12 mouse cellular contexts compared by ENCODE assay signal in the genomic region with DNA sequence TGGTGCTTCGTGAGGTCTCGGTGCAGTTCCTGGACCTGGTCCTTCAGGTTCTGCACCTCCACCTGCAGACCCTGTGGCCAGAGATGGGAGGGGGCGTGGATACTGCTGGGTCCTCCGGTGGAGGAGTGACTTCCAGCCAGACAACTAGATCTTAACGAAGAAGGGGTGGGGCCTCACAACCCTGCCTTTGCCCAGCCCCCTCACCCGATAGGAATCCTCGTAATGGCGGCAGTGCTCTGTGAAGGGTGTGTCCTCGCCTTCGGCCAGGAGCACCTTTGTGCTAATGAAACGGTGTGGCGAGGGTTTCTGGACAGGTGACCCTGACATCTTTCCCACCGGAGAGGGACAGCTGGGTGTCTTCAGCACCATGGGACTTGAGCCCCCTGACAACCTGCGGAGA. TPM values are rescaled to one million over a fixed set of nuclear protein-coding genes. Genes with fewer than 3 reads are reported as not detected.
DNase-seq lines count a peak whose midpoint lies in the region; ATAC-seq and TF ChIP-seq lines count a peak whose summit lies in the region.
"Had no signal": no experiment of that assay in that cellular context is flagged by ENCODE, and none has a peak within 500 bp of the region (broad histone marks: within the 10 kb centered on the region; RNA-seq: fewer than 3 reads in every experiment).

No protein-coding gene starts in this region.

- H3K36me3 ChIP-seq in liver, embryonic 12.5 days: peaks cover 7% of the 10 kb centered on the region
- H3K36me3 ChIP-seq in embryonic facial prominence, embryonic 15.5 days: peaks cover 3% of the 10 kb centered on the region; the same call in 1 of the 2 replicates
- peaks cover 6% of the 10 kb centered on the region; the same call in 1 of the 2 replicates for H3K36me3 ChIP-seq in intestine, postnatal 0 days (ENCODE audit: control insufficient read depth, insufficient read depth)
- no peaks in the 10 kb centered on the region for H3K36me3 ChIP-seq in stomach, embryonic 14.5 days (ENCODE audit: control insufficient read depth, insufficient read depth, low read length)

- H3K4me3 ChIP-seq in liver, embryonic 12.5 days: peak overlapping the region; percentile 37
- H3K4me3 ChIP-seq in embryonic facial prominence, embryonic 15.5 days (replicated peaks): no peak overlapping the region; the same call in none of the 2 replicates
- H3K4me3 ChIP-seq in intestine, postnatal 0 days (ENCODE audit: low read depth, low read length): peak overlapping the region; percentile 34
- no peak overlapping the region for H3K4me3 ChIP-seq in stomach, embryonic 14.5 days (ENCODE audit: low read depth, low read length)

- H3K27me3 ChIP-seq in liver, embryonic 12.5 days (replicated peaks): peaks cover 85% of the 10 kb centered on the region
- peaks cover 75% of the 10 kb centered on the region for H3K27me3 ChIP-seq in embryonic facial prominence, embryonic 15.5 days
- H3K27me3 ChIP-seq in intestine, postnatal 0 days (replicated peaks; ENCODE audit: control insufficient read depth, insufficient read depth, low read length): peaks cover 56% of the 10 kb centered on the region
- peaks cover 34% of the 10 kb centered on the region for H3K27me3 ChIP-seq in stomach, embryonic 14.5 days (ENCODE audit: control insufficient read depth, insufficient read depth, low read length)

- 4% methylated on average over 14 of the region's 14 CpGs for WGBS in liver, embryonic 12.5 days (ENCODE audit: insufficient replicate concordance)
- 3% methylated on average over 14 of the region's 14 CpGs for WGBS in embryonic facial prominence, embryonic 15.5 days
- WGBS in intestine, postnatal 0 days: 4% methylated on average over 14 of the region's 14 CpGs
- 4% methylated on average over 14 of the region's 14 CpGs for WGBS in stomach, embryonic 14.5 days

- peak overlapping the region; percentile 61 for H3K4me2 ChIP-seq in liver, embryonic 12.5 days
- peak overlapping the region; percentile 62; the same call in 1 of the 2 replicates for H3K4me2 ChIP-seq in embryonic facial prominence, embryonic 15.5 days (replicated peaks)
- peak overlapping the region; percentile 67 for H3K4me2 ChIP-seq in intestine, postnatal 0 days (replicated peaks; ENCODE audit: low read depth)
- peak overlapping the region; percentile 60 for H3K4me2 ChIP-seq in stomach, embryonic 14.5 days (replicated peaks; ENCODE audit: low read depth, low read length)

- H3K9ac ChIP-seq in liver, embryonic 12.5 days: no peak overlapping the region
- no peak overlapping the region for H3K9ac ChIP-seq in embryonic facial prominence, embryonic 15.5 days
- no peak overlapping the region for H3K9ac ChIP-seq in intestine, postnatal 0 days (ENCODE audit: low read depth, low read length)
- H3K9ac ChIP-seq in stomach, embryonic 14.5 days (replicated peaks; ENCODE audit: low read depth, low read length): no peak overlapping the region

- H3K4me1 ChIP-seq in liver, embryonic 12.5 days: peaks cover 25% of the 10 kb centered on the region
- H3K4me1 ChIP-seq in embryonic facial prominence, embryonic 15.5 days: peaks cover 33% of the 10 kb centered on the region
- H3K4me1 ChIP-seq in intestine, postnatal 0 days (replicated peaks; ENCODE audit: control insufficient read depth, insufficient read depth, low read length): no peaks in the 10 kb centered on the region; the same call in 1 of the 2 replicates
- H3K4me1 ChIP-seq in stomach, embryonic 14.5 days (ENCODE audit: control insufficient read depth, insufficient read depth, low read length): peaks cover 12% of the 10 kb centered on the region; the same call in 1 of the 2 replicates

- no peak overlapping the region for H3K27ac ChIP-seq in liver, embryonic 12.5 days
- H3K27ac ChIP-seq in embryonic facial prominence, embryonic 15.5 days (replicated peaks): no peak overlapping the region
- H3K27ac ChIP-seq in intestine, postnatal 0 days (ENCODE audit: low read depth, low read length): no peak overlapping the region
- no peak overlapping the region for H3K27ac ChIP-seq in stomach, embryonic 14.5 days (ENCODE audit: low read length)

- H3K9me3 ChIP-seq in liver, embryonic 12.5 days (replicated peaks): no peaks in the 10 kb centered on the region
- no peaks in the 10 kb centered on the region for H3K9me3 ChIP-seq in embryonic facial prominence, embryonic 15.5 days (replicated peaks)
- no peaks in the 10 kb centered on the region for H3K9me3 ChIP-seq in intestine, postnatal 0 days (ENCODE audit: control insufficient read depth)
- no peaks in the 10 kb centered on the region for H3K9me3 ChIP-seq in stomach, embryonic 14.5 days (ENCODE audit: control insufficient read depth, low read depth, low read length)

- peak; percentile 8; the same call in 1 of the 2 replicates for ATAC-seq in liver, embryonic 12.5 days
- ATAC-seq in embryonic facial prominence, embryonic 15.5 days (ENCODE audit: insufficient number of reproducible peaks, low FRiP score, low TSS enrichment, low read depth): no peak
- ATAC-seq in intestine, postnatal 0 days: no peak
- ATAC-seq in stomach, embryonic 14.5 days (ENCODE audit: insufficient number of reproducible peaks, insufficient read depth, low FRiP score, low read depth): no peak

- DNase-seq in liver: no peak
- DNase-seq in natural killer cell, adult 2 months (ENCODE audit: low spot score in 2 of 2): no peak
- DNase-seq in thymus, postnatal 14 days: no peak
- no peak for DNase-seq in adrenal gland, postnatal 14 days
- DNase-seq: heart, adult 11 months; kidney, postnatal 25 days; lung, postnatal 36 days had no signal

- TF ChIP-seq CTCF in intestine, postnatal 0 days (IDR thresholded peaks at IDR 0.05; ENCODE audit: low read depth): no peak

RNA-seq across cellular contexts. Expression of gene Rnf207, which starts 6.6 kb away (rescaled TPM):
- polyA plus RNA-seq in liver, embryonic 12.5 days (2016; fragmentation: Nextera tagmentation; extraction: Ambion mirVana): 0.26 and 0.42 TPM in 2 replicates
- polyA plus RNA-seq in embryonic facial prominence, embryonic 15.5 days (2015; fragmentation: Nextera tagmentation; extraction: Ambion mirVana): 0.23 and 0.72 TPM in 2 replicates
- 0.69 and 0.70 TPM in 2 replicates for polyA plus RNA-seq in intestine, postnatal 0 days (2015; fragmentation: Nextera tagmentation; extraction: Ambion mirVana)
- polyA plus RNA-seq in stomach, embryonic 14.5 days (2014; fragmentation: Nextera tagmentation; extraction: Ambion mirVana): 1.00 and 1.1 TPM in 2 replicates
- total RNA-seq in adrenal gland, postnatal 14 days (2021): 0.26 TPM in 1 of 2 replicates, not detected in the other
- polyA plus RNA-seq: G1E had no signal

RNA-seq across cellular contexts. Expression of gene Rpl22, which starts 13.4 kb away (rescaled TPM):
- polyA plus RNA-seq in liver, embryonic 12.5 days (2016; fragmentation: Nextera tagmentation; extraction: Ambion mirVana): 385 and 404 TPM in 2 replicates
- polyA plus RNA-seq in embryonic facial prominence, embryonic 15.5 days (2015; fragmentation: Nextera tagmentation; extraction: Ambion mirVana): 342 and 365 TPM in 2 replicates
- polyA plus RNA-seq in intestine, postnatal 0 days (2015; fragmentation: Nextera tagmentation; extraction: Ambion mirVana): 281 and 296 TPM in 2 replicates
- 483 and 497 TPM in 2 replicates for polyA plus RNA-seq in stomach, embryonic 14.5 days (2014; fragmentation: Nextera tagmentation; extraction: Ambion mirVana)
- 493 and 564 TPM in 2 replicates for total RNA-seq in adrenal gland, postnatal 14 days (2021)

RNA-seq across cellular contexts. Expression of gene Icmt, which starts 15.2 kb away (rescaled TPM):
- 11.8 and 14.4 TPM in 2 replicates for polyA plus RNA-seq in liver, embryonic 12.5 days (2016; fragmentation: Nextera tagmentation; extraction: Ambion mirVana)
- 23.5 and 26.7 TPM in 2 replicates for polyA plus RNA-seq in embryonic facial prominence, embryonic 15.5 days (2015; fragmentation: Nextera tagmentation; extraction: Ambion mirVana)
- 12.6 and 12.9 TPM in 2 replicates for polyA plus RNA-seq in intestine, postnatal 0 days (2015; fragmentation: Nextera tagmentation; extraction: Ambion mirVana)
- 20.2 and 22.6 TPM in 2 replicates for polyA plus RNA-seq in stomach, embryonic 14.5 days (2014; fragmentation: Nextera tagmentation; extraction: Ambion mirVana)
- total RNA-seq in adrenal gland, postnatal 14 days (2021): 36.9 and 39.6 TPM in 2 replicates

RNA-seq across cellular contexts. Expression of gene Hes3, which starts 20.7 kb away (rescaled TPM):
- polyA plus RNA-seq in liver, embryonic 12.5 days (2016; fragmentation: Nextera tagmentation; extraction: Ambion mirVana): not detected in 2 replicates
- polyA plus RNA-seq in embryonic facial prominence, embryonic 15.5 days (2015; fragmentation: Nextera tagmentation; extraction: Ambion mirVana): not detected in 2 replicates
- not detected in 2 replicates for polyA plus RNA-seq in intestine, postnatal 0 days (2015; fragmentation: Nextera tagmentation; extraction: Ambion mirVana)
- 0.43 TPM in 1 of 2 replicates, not detected in the other for polyA plus RNA-seq in stomach, embryonic 14.5 days (2014; fragmentation: Nextera tagmentation; extraction: Ambion mirVana)
- not detected in 2 replicates for total RNA-seq in adrenal gland, postnatal 14 days (2021)
- total RNA-seq: G1E had no signal
- polyA plus RNA-seq: G1E had no signal

RNA-seq across cellular contexts. Expression of gene Chd5, which starts 26.3 kb away (rescaled TPM):
- 0.01 and 0.02 TPM in 2 replicates for polyA plus RNA-seq in liver, embryonic 12.5 days (2016; fragmentation: Nextera tagmentation; extraction: Ambion mirVana)
- polyA plus RNA-seq in embryonic facial prominence, embryonic 15.5 days (2015; fragmentation: Nextera tagmentation; extraction: Ambion mirVana): 0.76 and 1.2 TPM in 2 replicates
- polyA plus RNA-seq in intestine, postnatal 0 days (2015; fragmentation: Nextera tagmentation; extraction: Ambion mirVana): 1.4 and 1.5 TPM in 2 replicates
- polyA plus RNA-seq in stomach, embryonic 14.5 days (2014; fragmentation: Nextera tagmentation; extraction: Ambion mirVana): 0.39 and 0.81 TPM in 2 replicates
- total RNA-seq in adrenal gland, postnatal 14 days (2021): 7.1 and 8.0 TPM in 2 replicates

Comparison
In these comparisons a context has a peak if more than half of its experiments do, and no peak if none do; other contexts are left out.
1. H3K4me3 ChIP-seq: peak in liver, embryonic 12.5 days (single experiment) and intestine, postnatal 0 days (single experiment); none in embryonic facial prominence, embryonic 15.5 days (single experiment) and stomach, embryonic 14.5 days (single experiment).
2. Peak in every context shown above with its lines, with median percentiles within 50 percentile points of each other: H3K4me2 ChIP-seq.